Mouse (Mus musculus) embryonic fibroblast, embryonic 13.5 days (primary cell): ENCODE results near the gene Lix1l.

Experiments used
- CTCF ChIP-seq: IDR thresholded peaks from 2 replicates; pipeline ENCODE4 v1.5.1; 2011; ENCODE audit warnings: mild to moderate bottlenecking, control low read depth, low read length, moderate library complexity, borderline replicate concordance; ENCODE audit not compliant: insufficient read depth
- POLR2A ChIP-seq: IDR thresholded peaks from 2 replicates; pipeline ENCODE4 v1.6.1; 2011; ENCODE audit warnings: low read depth, mild to moderate bottlenecking, control low read depth, low read length, moderate library complexity

DNA sequence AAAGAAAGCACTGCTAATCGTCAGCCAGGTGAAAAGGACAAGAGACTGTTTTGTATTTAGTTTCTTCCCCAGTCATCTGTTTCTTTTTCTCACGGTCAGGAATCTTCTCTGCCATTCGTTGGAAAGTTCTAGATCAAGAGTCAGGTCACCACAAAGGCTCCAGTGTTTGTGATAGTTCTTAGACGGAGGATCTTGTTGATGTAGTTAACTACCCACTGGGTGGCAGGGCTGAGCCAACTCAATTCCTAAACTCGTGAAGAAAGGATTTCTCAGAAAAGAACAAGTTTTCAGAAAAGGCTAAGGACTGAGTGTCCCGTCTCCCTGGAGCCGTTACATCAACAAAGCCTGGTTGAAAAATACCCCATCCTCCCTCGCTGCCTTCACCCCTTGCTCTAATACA lies 49.7 kb upstream of the Lix1l start:
- TF ChIP-seq CTCF: no peak
- TF ChIP-seq POLR2A: no peak
